Mouse (Mus musculus) kidney, postnatal 36 days (tissue): ENCODE measurements at regions not wholly inside any gene's neighbourhood (a gene's known extent, or its start where the extent isn't known, plus 50 kb on each side); places are given as distances from the start of the nearest gene placed in this dataset.

ENCODE experiments used
- DNase-seq, 2 experiments: peaks; one replicate each; pipeline ENCODE4 v3.0.0; 2021 to 2022; ENCODE audit warnings: mixed read lengths in 2 of 2

- DNase-seq: no peak
Measured at GRCm38 (mm10) chr1:184605666-184606065, 126.8 kb downstream of the Hlx start.

GRCm38 (mm10) chr1:184603136-184603535, 129.3 kb downstream of the Hlx start:
- no peak for DNase-seq

- no peak for DNase-seq
Measured at GRCm38 (mm10) chr1:184595449-184595848, 137.0 kb downstream of the Hlx start.

GRCm38 (mm10) chr1:184590634-184591033, 141.8 kb downstream of the Hlx start:
- peak; percentile 8 to 12 for DNase-seq

- DNase-seq: no peak
Measured at GRCm38 (mm10) chr1:184589277-184589676, 143.1 kb downstream of the Hlx start.

GRCm38 (mm10) chr1:184584505-184584874, 147.9 kb downstream of the Hlx start:
- no peak for DNase-seq

- no peak for DNase-seq
Measured at GRCm38 (mm10) chr1:184583751-184584504, 148.5 kb downstream of the Hlx start.

GRCm38 (mm10) chr1:184579475-184579874, 152.9 kb downstream of the Hlx start:
- DNase-seq: no peak

GRCm38 (mm10) chr1:184576527-184576926, 155.9 kb downstream of the Hlx start:
- DNase-seq: no peak

- no peak for DNase-seq
Measured at GRCm38 (mm10) chr1:184573325-184573724, 159.1 kb downstream of the Hlx start.

GRCm38 (mm10) chr1:184570681-184571080, 161.7 kb downstream of the Hlx start:
- no peak for DNase-seq

- DNase-seq: no peak
Measured at GRCm38 (mm10) chr1:184562926-184563325, 169.5 kb downstream of the Hlx start.

GRCm38 (mm10) chr1:184562239-184562638, 170.2 kb downstream of the Hlx start:
- no peak for DNase-seq

GRCm38 (mm10) chr1:184559543-184559942, 172.9 kb downstream of the Hlx start:
- no peak for DNase-seq

- DNase-seq: no peak
Measured at GRCm38 (mm10) chr1:184553791-184554190, 178.6 kb downstream of the Hlx start.

GRCm38 (mm10) chr1:184550491-184550890, 181.9 kb downstream of the Hlx start:
- no peak for DNase-seq

GRCm38 (mm10) chr1:184547650-184548235, 184.7 kb downstream of the Hlx start:
- no peak for DNase-seq

- DNase-seq: no peak
Measured at GRCm38 (mm10) chr1:184546140-184546661, 186.2 kb downstream of the Hlx start.

- DNase-seq: peak; percentile 11 to 21
Measured at GRCm38 (mm10) chr1:184545111-184545510, 187.3 kb downstream of the Hlx start.

GRCm38 (mm10) chr1:184542321-184543115, 189.9 kb downstream of the Hlx start:
- no peak for DNase-seq

- no peak for DNase-seq
Measured at GRCm38 (mm10) chr1:184539818-184540217, 192.6 kb downstream of the Hlx start.

- DNase-seq: no peak
Measured at GRCm38 (mm10) chr1:184536311-184537200, 195.9 kb downstream of the Hlx start.
